Mouse (Mus musculus) cerebellum, postnatal 10 days (tissue): ENCODE data around the gene Mvb12b.

Experiments used
- DNase-seq, 2 experiments: peaks; one replicate each; pipeline ENCODE4 v3.0.0; 2021; ENCODE audit warnings: mixed read lengths in 2 of 2

The Mvb12b gene

DNA sequence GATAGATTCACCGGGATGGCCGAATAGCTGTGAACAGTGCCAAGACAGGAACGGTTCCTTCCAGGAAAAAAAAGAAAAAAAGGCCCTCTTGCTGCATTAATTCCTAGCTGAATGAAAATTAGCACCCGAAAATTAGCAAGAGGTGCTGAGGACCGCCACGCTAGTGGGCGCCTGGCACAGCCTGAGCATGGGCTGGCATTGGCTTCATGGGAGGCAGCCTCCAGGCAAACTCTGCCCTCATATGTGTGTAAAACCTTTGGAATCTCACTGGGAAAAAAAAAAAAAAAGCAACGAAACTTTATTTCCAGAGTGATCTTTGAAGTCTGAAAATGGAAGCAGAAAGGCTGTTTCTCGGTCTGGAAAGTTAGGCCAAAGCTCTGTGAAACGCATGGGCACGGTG, 110.7 kb downstream of the Mvb12b start:
- DNase-seq = no peak

DNA sequence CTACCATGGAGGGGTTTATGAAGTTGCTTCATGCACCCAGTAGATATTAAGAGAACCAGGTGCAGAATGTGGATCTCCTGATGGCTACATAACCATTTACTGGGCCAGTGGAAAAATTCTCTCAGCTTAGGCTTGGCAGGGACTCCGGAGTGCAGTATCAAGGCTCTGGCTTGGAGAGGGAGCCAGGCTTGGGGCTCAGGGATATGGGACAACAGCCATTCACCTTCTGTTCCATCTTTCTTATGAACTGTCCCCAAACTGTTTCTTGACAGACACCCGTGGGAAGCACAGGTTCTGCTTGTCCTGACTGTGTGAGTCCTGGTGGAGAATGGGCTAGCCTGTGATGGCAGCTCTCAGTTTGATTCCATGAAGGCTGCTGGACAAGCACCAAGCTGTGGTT, 112.9 kb downstream of the Mvb12b start:
- DNase-seq = no peak

DNA sequence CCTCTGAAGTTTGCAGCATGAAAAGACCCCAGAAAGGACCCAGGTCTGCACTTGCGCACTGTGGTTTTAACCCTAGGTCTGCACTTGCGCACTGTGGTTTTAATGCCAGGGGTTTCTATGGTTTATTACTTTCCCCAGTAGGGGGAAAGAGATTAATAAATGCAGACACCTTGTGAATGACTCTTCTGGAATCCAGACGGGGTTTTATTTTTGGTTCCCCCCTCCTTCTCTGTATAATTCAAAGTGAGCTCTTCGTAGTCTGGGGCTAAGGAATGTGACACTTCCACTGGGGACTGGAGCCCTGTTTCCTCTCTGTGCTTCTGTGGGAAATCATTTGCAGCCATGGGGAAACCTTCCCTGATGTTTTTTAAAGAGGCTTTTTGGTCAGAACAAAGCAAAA, 113.6 kb downstream of the Mvb12b start:
- DNase-seq = no peak

DNA sequence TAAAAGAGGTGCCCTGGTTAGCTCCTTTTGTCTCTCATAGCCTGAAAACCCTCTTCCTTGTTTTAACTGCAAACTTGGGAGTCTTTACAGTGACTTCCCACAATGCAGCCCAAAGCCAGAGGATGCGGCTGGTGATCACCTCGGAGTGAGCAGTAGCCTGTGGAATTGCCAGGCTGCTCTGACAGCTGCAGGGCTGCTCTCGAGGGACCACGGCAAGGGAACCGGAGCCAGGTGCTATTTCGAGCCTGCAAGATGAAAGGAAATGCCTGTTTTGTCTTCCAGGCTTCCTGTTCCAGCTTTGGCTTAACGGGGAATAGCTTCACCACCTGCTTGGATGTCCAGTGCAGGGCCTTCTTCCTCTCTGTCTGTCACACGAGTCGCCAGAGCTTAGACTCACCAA, 115.3 kb downstream of the Mvb12b start:
- DNase-seq = peak; percentile 73

DNA sequence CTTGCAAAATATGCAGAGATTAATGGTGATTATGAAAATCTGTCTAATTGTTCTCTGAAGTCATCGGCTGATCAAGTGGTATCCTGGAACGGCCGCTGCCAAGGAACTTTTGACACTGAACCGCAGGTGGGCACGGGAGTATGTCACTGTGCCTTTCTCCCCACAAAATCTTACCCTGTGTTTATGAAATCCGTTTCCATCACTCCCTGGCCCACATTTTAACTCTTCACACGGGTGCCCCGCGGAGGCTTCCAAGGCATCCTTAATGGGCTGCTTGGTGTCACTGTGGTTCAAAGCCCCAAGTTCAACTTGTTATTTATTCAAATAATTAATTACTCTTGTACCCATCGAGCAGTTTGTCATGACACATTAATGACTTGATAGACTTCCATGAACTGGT, 116.4 kb downstream of the Mvb12b start:
- no peak for DNase-seq

DNA sequence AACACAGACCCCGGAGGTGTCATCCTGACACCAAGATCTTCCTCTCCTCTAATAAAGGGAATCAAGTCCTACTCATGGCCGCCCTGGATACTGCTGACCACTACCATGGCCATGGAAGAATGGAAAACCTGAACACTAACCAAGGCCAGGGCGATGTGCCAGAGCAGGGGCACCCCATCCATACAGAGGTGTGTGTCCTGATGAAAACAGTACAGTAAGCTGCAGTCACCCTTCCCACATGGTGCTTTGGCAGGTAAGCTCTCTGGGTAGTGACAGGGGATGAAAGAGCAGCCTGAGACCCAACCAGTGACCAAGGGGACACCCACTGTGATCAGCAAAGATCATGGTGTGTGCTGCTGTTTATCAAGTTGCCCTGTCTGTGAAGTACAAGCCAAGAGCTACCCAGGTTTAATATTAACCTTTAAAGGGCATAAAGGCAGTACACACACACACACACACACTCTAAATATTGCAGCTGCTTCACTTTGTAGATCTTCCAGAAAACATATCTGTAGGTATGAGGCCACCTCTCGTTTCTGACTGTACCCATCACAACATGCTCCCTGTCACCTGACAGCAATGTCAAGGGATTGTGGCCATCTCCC, 117.1 kb downstream of the Mvb12b start:
- no peak for DNase-seq

DNA sequence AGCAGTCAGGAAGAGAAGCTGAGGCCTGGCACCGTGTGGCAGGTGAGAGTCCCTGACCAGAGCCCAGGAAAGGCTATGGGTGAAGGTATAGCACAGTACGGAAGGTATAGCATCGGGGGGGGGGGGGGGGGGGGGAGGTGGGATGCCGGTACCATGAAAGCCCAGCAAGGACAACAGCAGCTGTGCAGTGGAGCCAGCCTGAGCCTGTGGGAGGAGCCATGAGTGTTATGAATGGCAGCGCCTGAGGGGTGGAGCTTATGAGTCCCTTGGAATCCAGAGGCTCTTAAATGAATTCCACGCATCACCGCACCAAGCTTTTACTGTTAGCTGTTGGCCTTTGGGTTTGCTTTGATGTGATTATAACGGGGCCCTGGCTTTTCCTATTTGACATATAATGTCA, 123.3 kb downstream of the Mvb12b start:
- DNase-seq = no peak

DNA sequence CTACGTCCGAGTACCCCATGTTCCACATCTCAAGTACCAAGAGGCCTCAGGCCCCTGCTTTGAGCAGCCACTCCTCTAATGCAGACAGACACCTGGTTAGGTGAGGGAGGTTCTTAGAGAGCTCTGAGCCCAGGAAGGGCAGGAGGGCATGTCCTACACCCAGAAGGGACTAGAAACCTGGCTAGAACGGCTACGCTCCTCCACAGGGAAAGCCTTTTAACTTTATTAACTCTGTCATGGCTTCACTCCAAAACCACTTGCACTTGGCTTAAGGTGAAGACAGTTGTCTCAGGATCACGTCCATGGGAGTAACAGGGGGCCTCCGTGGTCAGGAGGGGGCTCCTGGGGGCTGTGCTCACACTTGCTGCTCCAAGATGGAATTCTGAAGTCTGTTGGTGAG, 125.5 kb downstream of the Mvb12b start:
- no peak for DNase-seq

DNA sequence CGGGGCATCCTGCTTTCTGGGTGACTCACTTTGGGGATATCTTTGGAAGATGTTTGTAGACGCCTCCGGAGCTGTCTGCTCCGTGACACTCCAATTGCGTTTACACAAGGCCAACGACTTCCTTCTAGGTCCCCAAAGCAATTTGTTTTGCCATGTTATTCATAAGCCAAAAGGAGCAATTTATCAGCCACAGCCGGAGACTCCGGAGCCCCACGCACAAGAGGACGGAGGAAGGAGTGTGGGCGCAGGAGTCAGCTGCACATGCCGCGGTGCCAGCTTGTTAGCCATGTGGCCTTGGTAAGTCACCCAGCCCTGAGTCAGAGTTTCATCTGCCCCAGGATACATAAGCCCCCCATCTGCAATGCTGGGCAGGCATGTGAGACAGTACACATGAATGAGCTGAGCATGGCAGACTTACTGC, 127.2 kb downstream of the Mvb12b start:
- DNase-seq = peak; percentile 70 to 77

DNA sequence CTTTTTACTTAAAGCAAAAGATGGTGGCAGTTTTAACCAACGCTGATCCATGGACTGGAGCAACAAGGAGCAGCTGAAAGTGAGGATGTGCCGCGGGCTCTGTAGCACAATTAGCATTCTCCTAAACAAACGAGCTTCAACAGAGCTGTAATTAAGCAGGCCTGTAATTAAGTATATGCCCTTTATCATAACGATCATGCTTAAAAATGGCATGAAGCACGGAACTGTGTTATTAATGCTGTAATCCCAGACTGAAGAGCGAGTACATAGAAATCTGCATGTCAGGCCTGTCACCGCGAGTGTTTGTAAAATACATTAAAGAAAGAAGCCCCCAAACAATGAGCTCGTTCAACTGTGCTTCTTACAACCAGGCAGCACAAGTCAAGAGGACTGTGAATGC, 128.3 kb downstream of the Mvb12b start:
- no peak for DNase-seq

DNA sequence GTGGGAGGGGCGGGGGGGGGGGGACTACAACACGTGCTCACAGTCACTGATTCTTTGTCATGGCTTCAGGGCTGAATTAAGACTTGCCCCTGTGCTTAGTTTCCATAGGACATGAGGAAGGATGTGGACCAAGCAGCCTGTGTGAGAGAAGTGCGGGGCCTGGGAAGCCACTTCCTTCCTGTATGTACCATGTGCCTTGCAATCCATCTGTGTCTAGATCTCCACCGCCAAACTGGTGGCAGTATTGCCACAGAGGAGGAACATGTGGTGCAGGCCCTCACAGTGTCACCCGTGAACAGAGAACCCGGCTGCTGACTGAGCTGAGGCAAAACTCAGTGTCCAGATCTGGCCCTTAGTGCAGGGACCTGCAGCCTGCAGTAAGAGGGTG, 132.1 kb downstream of the Mvb12b start:
- DNase-seq = peak in 1 of 2 experiments; percentile 41

DNA sequence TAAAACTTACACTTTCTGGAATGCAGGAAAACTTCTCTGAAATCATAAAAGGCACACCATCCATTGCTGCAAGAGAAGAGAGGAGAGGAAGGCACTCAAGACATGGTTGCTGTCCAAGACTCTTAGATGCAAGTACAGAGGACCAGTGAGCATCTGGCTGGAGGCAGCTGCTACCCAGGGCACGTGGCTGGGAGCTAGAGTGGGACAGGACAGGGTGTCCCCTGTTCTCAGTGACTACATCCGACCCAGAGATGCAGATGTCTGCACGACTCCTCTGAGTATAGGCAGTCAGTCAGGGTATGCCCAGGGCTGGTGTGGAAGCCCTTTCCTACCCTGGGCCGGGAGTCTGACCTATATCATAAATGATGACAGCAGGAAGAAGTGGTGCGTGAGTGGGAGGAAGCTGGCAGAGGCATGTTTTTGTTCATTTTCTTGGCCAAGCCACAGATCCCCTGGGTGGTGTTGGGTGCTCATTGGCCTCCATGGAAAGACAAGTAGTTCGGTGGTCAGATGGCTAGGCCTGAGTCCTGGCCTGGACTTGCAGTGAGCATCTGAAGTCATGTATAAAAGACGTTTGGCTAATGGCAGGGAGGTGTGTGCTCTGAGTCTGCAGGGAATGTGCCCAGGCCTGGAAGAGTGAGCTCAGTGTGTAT, 132.6 kb downstream of the Mvb12b start:
- peak; percentile 49 to 61 for DNase-seq

DNA sequence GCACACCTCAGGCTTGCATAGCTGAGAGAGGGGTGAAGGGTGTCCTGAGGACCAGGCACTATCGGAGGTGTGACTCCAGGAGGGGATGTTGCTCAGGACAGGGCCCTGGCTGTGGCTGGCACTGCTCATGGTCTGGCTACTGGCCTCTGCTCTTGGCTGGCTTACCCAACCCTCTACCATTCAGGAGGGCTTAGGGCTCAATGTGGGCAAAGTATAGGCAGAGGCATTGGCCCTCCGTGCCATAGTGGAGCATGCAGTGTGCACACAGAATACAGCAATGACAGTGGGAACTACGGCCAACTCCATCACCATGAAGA, 133.5 kb downstream of the Mvb12b start:
- peak; percentile 56 to 71 for DNase-seq

DNA sequence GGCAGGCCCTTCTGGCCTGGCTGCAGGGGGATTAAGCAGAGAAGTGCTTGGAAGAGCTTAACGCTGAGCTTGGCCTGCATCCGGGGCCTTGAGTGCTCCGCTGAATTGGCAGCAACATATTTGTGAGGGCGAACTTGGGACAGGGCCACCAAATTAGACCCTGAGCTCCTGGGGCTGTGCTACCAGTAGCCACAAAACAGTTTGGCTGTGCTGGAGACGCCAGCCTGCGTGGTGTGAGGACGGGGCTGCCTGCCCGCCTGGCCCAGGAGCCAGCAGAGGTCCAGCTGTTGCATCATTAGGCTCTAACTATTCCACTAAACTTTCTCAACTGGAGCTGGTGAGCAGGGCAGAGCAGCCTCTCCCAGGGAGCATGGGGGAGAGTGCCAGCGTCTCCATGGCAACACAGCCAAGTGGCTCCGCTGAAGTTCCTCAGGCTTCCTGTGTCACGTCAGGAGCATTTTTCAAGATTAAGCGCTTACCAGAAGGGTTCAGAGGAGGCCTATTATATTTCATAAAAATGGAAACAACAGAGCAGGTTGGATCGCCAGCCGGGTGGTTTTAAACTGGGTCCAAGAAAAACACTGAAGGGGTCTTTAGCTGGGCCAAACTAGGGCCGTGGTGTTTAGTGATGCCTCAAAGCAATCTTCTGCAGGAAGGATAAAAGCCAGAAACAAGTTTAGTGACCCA, 134.0 kb downstream of the Mvb12b start:
- DNase-seq = peak; percentile 96 to 97

DNA sequence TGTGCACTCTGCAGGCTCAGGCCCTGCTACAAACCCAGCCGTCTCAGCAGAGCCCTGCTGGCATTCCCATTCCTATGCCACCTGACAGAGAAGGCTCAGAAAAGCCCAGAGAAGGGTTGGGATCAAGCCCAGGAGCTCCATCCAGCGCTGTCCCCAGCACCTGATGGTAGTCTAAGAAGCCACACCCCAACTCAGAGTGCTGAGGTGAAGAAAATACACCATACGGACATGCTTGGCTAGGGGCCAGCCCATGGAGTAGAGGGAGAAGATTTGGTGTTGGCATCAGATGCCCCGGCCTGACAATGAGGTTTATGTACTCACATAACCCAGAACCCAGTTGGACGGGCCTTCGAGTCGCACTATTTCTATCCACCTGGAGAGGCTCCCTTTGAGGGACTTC, 137.1 kb downstream of the Mvb12b start:
- peak; percentile 79 to 80 for DNase-seq

DNA sequence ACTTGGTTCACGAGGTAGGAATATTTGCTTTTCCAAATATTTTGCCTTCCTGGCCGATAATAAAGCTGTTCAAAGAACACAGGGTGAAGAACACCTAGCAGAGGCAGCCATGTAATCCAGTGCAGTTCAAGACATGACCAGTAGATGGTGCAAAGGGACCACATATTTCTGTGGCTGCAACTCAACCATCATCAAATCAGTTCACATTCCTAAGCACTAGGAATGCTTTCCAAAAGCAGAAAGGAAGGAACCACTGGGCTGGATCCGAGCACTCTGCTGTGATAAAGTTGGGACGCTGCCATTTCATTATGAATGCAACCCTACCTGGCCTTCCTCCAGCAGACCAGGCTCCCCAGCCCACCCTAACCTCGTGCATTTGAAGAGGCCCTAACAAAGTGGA, 141.3 kb downstream of the Mvb12b start:
- peak; percentile 88 to 93 for DNase-seq

DNA sequence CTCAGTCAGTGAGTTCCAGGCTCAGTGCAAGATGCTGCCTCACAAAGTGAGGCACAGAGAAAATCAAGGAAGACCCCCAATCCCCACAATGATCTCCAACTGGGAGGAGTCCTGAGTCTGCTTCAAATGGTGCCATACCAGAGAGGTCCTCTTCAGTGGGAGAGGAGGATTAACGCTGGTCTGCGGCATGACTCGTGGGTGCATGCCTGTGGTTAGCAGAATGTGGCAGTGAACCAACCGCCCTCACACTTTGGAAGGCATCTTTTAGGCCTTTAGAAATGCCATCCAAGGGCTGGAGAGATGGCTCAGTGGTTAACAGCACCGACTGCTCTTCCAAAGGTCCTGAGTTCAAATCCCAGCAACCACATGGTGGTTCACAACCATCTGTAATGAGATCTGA, 142.0 kb downstream of the Mvb12b start:
- DNase-seq = no peak

DNA sequence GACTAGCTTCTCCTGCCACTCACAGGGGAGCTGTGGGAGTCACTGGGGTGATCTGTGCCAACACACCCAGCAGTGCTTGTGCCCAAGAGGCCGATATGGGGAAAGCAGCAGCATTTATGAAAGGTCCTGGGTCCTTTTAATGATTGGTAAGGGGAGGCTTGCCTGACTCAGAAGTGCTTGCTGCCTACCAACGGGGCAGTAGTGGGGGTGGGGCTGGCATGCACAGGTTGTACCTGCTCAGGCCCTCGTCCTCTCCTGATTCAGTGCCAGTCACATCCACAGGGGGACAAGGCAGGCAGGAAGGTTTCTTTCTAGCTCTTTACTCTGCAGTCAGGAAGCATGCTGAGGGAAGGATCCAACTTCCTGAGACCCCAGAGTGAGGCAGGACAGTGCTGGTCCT, 150.6 kb downstream of the Mvb12b start:
- DNase-seq = peak in 1 of 2 experiments; percentile 61

DNA sequence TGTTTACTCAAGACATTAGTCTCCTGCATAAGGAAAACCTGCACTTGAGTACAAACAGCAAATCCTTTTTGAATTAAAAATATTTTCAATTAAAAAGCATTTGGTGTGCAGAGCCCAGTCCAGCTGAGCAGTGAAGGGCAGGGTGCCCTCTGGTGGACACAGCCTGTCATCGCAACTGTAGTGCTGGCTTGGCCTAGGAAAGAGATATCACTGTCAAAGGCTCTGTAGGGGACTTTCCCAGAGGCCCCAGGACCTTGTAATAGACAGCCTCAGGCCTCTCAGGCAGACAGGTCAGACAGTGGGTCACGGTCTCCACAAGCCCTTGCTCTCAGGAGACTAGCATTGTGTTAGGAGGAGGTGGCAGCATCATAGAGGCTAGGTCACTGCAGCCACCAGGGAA, 151.0 kb downstream of the Mvb12b start:
- DNase-seq = peak; percentile 85 to 88

DNA sequence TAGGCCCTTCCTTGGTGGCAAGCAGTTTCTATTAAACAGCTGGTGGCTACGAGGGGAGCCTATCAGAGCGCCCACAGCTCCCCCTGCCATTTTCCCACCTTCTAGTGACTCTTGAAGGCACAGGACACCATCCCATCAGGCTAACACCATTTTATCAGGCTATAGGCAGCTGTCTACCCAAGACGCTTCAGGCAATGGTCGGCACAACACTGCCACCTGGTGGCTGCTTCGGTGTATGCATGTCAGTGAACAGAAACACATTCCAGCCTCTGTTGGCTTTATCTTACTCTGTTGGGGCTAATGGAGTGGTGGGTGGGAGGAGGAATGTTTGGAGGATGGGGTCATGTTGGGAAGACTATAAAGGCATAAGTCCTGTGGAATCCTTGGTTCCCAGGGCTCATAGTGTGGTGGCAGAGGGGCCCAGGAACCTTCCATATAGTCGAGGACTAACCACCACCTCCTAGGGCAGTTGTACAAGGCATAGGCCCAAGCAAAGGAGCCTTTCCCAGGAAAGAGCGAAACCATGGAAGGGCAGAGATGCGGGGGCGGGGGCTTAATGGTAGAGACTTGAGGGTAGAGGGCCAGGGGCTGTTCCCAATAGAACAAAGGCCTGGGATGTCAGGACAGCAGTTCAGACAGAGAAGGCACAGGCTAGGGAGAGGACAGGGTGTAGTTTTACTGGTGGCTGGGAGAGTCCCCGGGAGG, 152.8 kb downstream of the Mvb12b start:
- peak; percentile 93 to 96 for DNase-seq

DNA sequence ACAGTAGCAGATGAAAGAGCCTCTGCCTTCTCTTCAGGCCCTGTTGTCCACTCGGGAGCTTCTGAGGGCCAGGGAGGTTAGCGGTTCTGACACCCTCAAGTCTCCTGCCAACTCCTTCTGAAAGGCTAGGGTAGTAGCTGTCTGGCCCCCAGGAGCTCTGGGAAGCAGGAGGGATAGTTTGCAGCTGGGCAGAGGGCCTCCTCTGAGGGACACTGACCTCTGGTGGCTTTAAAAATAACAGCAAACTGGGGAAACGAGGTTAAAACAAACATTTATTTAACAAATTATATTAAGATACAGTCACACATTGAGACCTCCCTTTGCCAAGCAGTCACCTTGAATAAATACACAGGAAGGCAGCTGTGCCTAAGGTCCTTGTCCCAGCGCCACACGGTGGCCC, 158.0 kb downstream of the Mvb12b start:
- DNase-seq = no peak

DNA sequence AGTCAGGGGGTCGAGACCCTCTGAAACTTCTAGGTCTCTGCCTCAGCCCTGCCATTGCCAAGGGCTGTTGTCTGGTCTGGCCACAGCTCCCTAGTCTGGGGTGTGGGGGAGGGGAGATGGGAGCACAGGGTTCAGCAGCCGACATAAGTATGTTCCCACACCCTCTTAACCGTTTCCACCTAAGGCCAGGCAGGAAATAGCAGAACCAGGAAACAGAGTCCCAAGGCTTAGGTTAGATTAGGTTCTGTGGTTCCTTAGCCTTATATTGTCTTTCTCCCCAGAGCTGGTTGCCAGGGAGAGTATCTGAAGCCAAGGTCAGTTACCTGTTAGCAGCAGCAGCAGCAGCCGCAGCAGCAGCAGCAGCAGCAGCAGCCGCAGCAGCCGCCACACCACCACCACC, 160.5 kb downstream of the Mvb12b start:
- DNase-seq = no peak

DNA sequence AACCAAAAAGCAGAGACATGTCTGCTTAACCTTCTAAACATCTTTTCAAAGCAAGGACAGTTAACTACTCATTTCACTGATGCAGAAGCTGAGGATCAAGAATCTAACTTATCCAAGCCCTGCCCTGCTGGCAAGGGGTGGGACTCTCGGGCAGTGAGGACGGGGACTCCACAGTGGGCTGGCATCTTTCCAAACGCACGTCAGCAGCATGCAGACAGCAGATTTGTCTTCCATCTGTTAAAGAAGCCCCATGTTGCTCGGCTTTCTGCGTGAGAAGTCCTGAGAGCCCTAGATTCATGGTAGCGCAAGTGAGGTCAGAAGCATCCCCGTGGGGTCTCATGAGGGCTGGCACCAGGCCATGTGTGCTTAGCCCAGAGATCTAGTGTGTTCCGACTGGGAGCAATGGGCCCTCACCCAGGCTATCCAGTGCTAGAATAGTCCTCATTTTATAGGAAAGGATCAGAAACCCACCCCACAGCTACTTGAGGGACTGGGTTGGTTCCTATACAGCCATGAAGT, 167.3 kb downstream of the Mvb12b start:
- DNase-seq = peak; percentile 97 to 98
